Mouse (Mus musculus) lung, postnatal 14 days (tissue): ENCODE data around the gene Vtn.

ENCODE experiments used
- DNase-seq: peaks from one replicate; pipeline ENCODE4 v3.0.0; 2021

The Vtn gene

DNA sequence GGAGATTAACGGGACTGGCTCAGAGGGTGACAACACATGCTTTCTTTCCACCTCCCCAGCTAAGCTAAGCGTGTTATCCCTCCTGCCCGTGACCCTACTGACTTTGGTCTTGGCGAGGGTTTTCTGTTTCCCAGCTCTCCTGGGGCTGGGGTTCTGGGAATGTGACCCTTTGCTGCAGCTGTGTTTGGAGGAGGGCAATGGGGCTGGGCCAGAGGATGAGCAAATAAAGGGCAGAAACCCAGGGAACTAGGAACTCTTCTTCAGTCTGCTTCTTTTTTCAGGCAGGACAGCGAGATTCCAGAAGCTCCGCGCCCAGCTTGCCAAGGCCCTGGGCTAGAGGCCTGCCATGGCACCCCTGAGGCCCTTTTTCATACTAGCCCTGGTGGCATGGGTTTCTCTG lies at the start of gene Vtn:
TSS of gene Vtn (plus strand) at position 88 of the 400 bp plus-strand sequence.
- DNase-seq, result no peak

GRCm38 (mm10) chr11:78450337-78450736 lies 48.6 kb upstream of the Vtn start:
- no peak for DNase-seq

- DNase-seq, result peak; percentile 83
These were observed 45.2 kb upstream of the Vtn start for GRCm38 (mm10) chr11:78453675-78454074.

DNA sequence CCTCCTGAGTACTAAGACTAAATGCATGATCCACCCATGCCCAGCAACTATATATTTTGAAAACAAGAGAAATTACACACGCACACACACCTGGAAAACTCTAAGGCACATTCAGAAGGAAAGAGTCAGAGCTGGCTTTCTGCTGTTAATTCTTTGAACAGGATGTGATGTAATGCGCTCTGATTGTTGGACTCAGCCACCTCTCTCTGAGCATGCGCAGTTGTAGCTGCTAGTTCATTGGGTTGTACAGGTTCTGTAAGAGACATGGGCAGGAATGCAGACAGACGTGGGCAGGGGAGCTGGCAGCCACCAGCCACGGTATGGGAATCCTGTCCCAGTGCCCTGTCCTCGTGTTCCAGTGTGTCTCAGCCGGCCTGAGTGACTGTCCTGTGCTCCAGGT lies 44.6 kb upstream of the Vtn start:
- DNase-seq, result no peak

GRCm38 (mm10) chr11:78455308-78455707 lies 43.6 kb upstream of the Vtn start:
- DNase-seq, result peak; percentile 64

GRCm38 (mm10) chr11:78458740-78459139 lies 40.2 kb upstream of the Vtn start:
- no peak for DNase-seq

GRCm38 (mm10) chr11:78461894-78462293 lies 37.0 kb upstream of the Vtn start:
- DNase-seq, result no peak

DNA sequence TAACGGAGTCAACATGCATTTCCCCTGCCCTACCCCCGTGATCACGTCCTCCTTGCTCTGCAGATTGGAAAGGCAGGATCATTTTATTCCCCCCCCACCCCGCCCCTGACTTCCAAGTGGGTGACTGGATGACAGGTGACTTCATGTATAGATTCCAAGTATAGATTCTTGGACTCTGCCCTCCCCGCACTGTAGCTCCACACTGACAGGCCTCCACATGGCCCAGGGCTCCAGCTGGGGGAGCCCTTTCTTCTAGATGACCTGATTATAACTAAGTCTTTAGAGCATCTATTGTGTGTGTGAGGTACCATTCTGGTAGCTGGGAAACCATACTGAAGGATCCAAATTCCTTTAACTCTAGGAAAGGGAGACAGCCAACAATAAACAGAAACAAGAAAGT lies 36.2 kb upstream of the Vtn start:
- DNase-seq, result no peak

DNA sequence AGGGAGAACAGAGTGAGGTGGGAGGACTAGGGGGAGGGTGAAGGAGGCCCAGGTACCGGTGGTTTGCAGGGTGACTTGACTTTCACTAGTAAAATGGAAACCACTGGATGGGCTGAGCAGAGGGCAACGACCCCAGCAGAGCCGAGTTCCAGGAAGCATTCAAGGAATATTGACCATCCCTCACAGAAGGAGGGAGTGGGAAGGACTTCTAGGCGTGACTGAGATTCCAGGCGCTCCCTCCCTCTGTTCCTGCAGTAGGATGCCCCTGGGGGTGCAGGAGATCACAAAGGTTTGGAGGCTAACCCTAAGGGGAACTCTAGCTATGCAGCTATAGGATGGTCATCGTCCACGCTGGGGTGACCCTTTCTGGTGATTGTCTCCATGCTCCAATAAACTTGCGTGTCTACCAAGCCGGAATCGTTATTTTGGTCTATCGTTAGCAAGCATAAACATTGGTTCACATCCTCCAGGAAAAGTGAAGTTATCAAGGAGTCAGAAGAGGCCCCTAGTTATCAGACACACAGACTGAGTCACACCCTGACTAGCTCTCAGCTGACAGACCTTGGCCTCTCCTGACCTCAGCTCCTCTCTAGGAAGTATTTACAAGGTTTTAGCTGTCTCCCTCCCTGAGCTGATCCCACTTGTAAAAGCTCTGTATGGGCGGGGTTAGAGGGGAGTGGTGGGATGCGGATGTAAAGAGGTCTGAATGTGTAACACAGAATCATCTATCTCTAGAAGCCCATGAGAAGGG lies 35.4 kb upstream of the Vtn start:
- no peak for DNase-seq

GRCm38 (mm10) chr11:78465116-78465515 lies 33.8 kb upstream of the Vtn start:
- DNase-seq, result no peak

- DNase-seq, result peak; percentile 80
These were observed 33.2 kb upstream of the Vtn start, which contains the start of gene Slc46a1 for GRCm38 (mm10) chr11:78465568-78466180. TSS of gene Slc46a1 (plus strand) at chr11:78465697.

DNA sequence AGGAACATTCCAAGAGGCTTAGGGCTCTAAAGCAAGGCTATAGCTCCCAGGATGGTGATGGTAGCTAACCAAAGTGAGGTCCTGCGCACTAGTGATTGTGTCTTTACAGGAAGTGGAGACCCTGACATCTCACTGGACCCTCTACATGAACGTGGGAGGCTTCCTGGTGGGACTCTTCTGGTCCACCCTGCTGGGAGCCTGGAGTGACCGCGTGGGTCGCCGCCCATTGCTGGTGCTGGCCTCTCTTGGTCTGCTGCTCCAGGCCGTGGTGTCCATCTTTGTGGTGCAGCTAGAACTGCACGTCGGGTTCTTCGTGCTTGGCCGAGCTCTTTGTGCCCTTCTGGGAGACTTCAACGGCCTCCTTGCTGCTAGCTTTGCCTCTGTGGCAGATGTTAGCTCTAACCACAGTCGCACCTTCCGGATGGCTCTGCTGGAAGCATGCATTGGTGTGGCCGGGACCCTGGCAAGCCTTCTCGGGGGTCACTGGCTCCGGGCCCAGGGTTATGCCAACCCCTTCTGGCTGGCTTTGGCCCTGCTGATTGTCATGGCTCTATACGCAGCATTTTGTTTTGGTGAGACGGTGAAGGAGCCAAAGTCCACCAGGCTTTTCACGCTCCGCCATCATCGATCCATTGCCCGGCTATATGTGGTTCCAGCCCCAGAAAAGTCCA lies 32.5 kb upstream of the Vtn start:
- DNase-seq, result no peak

- no peak for DNase-seq
These were observed 31.4 kb upstream of the Vtn start for GRCm38 (mm10) chr11:78467515-78467914.

DNA sequence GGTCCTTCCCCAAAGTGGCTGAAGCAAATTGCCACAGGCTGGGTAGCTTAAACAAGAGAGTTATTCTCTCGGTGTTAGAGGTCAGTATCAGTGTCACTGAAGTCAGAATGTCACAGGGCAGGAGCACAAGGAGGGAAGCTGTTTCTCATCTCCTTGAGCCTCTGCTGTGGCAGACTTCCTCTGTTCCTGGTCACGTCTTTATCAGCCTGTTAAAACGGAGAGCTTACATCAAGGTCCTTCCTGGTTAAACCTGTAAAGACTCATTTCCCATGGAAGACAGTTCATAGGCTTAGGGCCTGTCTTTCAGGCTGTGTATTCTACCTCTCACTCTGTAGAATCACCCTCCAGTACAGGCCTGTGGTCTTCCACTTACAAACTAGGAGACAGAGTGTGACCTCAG lies 31.0 kb upstream of the Vtn start:
- DNase-seq, result no peak

GRCm38 (mm10) chr11:78471326-78472103 lies 27.4 kb upstream of the Vtn start:
- no peak for DNase-seq

GRCm38 (mm10) chr11:78475289-78475688 lies 23.6 kb upstream of the Vtn start:
- no peak for DNase-seq

GRCm38 (mm10) chr11:78483639-78484038 lies 15.3 kb upstream of the Vtn start:
- DNase-seq, result no peak

DNA sequence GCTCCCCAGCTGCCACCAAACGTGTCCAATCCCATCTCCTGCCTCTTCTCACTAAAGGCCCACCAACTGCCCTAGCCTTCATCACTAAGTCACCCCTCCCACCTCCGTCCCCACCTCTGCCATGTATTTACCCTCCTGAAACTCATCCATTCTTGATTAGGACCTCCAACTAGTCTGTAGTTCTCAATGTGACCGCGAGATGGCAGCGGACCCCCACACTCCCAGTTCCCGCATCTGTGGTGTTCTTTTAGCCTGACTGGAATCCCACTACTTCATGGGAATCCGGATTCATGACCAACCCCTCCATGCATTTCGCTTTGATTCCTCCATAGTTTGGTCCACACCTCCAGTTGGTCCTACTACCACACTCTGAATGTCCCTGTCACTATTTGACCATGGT lies 10.7 kb upstream of the Vtn start:
- DNase-seq, result peak; percentile 82

- DNase-seq, result no peak
These were observed 8.1 kb upstream of the Vtn start for GRCm38 (mm10) chr11:78490781-78491241.

- peak; percentile 53 for DNase-seq
These were observed 3.0 kb upstream of the Vtn start for GRCm38 (mm10) chr11:78495904-78496303.

- DNase-seq, result peak; percentile 13
These were observed 1.8 kb upstream of the Vtn start for GRCm38 (mm10) chr11:78497071-78497541.

DNA sequence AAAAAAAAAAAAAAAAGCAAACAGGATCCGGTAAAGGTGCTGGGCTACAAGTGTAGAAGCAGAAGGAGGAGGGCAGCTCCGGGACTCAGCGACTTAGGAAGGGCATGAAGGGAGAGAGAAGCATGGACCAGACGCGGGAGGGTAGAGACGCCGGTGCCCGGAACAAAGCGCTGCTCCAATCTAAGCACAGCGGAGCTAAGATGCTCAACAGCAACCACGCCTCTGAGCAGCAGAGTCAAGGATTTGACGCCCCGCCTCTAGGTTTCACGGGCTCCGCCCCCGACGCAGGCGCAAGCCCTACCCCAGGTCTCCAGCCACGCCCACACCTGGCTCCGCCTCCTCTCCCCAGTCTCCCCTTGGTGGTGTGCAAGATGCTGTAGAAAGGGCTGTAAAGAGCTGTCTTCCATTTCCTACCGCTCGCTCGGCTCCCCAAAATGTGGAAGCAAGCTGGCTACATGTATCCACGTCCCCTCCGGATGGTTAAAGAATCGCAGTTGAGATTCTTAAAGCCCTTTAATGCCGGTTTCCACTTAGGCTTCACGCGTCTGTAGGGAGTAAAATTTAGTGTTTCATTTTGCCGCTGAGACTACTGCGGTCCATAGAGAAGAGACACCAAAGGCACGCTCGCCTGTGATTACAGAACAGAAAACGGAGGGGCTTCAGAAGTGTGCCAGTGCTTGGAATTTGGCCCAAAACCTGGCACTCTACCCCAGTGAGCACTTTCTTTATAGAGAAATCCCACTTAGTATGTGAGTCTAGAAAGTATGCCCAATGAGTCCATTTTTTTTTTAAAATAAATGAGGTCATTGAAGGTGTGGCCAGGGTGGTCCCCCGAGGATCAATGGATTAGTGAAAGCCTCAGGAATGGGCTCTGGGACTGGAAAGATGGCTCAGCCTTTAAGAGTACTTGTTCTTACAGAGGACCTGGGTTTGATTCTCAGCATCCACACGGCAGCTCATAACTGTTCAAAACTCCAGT lies 1.1 kb upstream of the Vtn start, which contains the start of gene Sarm1:
TSS of gene Sarm1 (minus strand) at position 211 of the 979 bp plus-strand sequence.
- DNase-seq, result peak; percentile 92
